Mouse (Mus musculus) testis, adult 2 months (tissue): ENCODE measurements around the gene Lrrc47. TPM values are rescaled to one million over a fixed set of nuclear protein-coding genes. Genes with fewer than 3 reads are reported as not detected.

Source experiments
- H3K27ac ChIP-seq: fragments of 200-500 bp; 2 replicates; pipeline ENCODE4 v1.5.1; 2012; ENCODE audit warnings: low read depth, low read length; ENCODE audit not compliant: control insufficient read depth, insufficient read depth
- H3K27me3 ChIP-seq: fragments of 200-500 bp; 2 replicates; pipeline ENCODE4 v1.6.1; 2012; ENCODE audit warnings: mild to moderate bottlenecking, low read length, moderate library complexity; ENCODE audit not compliant: control insufficient read depth, insufficient read depth
- H3K36me3 ChIP-seq: fragments of 200-500 bp; 2 replicates; pipeline ENCODE4 v1.6.1; 2012; ENCODE audit warnings: mild to moderate bottlenecking, low read length; ENCODE audit not compliant: control insufficient read depth, insufficient read depth
- H3K4me1 ChIP-seq: fragments of 200-500 bp; 2 replicates; pipeline ENCODE4 v1.6.1; 2012; ENCODE audit warnings: low read length; ENCODE audit not compliant: control insufficient read depth, insufficient read depth
- H3K4me3 ChIP-seq: fragments of 200-500 bp; 2 replicates; pipeline ENCODE4 v1.5.1; 2012; ENCODE audit warnings: low read depth, mild to moderate bottlenecking, low read length, moderate library complexity, mixed read lengths; ENCODE audit not compliant: control insufficient read depth
- CTCF ChIP-seq: fragments of 200-500 bp; IDR thresholded peaks from 2 replicates; pipeline ENCODE4 v1.5.1; 2012; ENCODE audit warnings: low read depth, mild to moderate bottlenecking, inconsistent platforms, low read length, moderate library complexity; ENCODE audit not compliant: control insufficient read depth, insufficient read depth, insufficient replicate concordance
- POLR2A ChIP-seq: fragments of 200-500 bp; IDR thresholded peaks from 2 replicates; pipeline ENCODE4 v1.6.1; 2012; ENCODE audit warnings: low read depth, mild to moderate bottlenecking, inconsistent platforms, low read length, moderate library complexity; ENCODE audit not compliant: control insufficient read depth
- polyA plus RNA-seq: library from polyadenylated mRNA; depleted of rRNA; stranded (reverse); fragments of >200 nt; gene quantifications from 2 replicates; pipeline ENCODE4 v1.2.3, GENCODE M21; 2012

Gene Lrrc47
- polyA plus RNA-seq, 1 experiment = 58.8 TPM

- peak overlapping the region; percentile 86 for H3K27ac ChIP-seq
- peaks cover 12% of the 10 kb centered on the region for H3K4me1 ChIP-seq
- no peak for TF ChIP-seq POLR2A
- TF ChIP-seq CTCF = no peak
- no peaks in the 10 kb centered on the region; the same call in 1 of the 2 replicates for H3K36me3 ChIP-seq
- H3K4me3 ChIP-seq = no peak overlapping the region; the same call in 1 of the 2 replicates
- H3K27me3 ChIP-seq = no peaks in the 10 kb centered on the region
These were observed 12.4 kb downstream of the Lrrc47 start for GRCm38 (mm10) chr4:154023754-154024601.

- H3K27ac ChIP-seq = peak overlapping the region; percentile 86
These were observed 13.4 kb downstream of the Lrrc47 start for GRCm38 (mm10) chr4:154024729-154025521.

GRCm38 (mm10) chr4:154025641-154026440, 14.3 kb downstream of the Lrrc47 start, which contains the start of gene Smim1:
TSS of gene Smim1 (minus strand) at chr4:154026230.
- peaks cover 12% of the 10 kb centered on the region for H3K4me1 ChIP-seq
- 0 out of 2 replicates have a peak, but pooled peaks have one; percentile 19 for TF ChIP-seq POLR2A
- TF ChIP-seq CTCF = peak; percentile 36; the same call in 1 of the 2 replicates
- H3K4me3 ChIP-seq = peak within 1 kb of the TSS; percentile 87
- H3K27me3 ChIP-seq = no peaks in the 10 kb centered on the region
- H3K36me3 ChIP-seq = no peaks in the 10 kb centered on the region; the same call in 1 of the 2 replicates
- H3K27ac ChIP-seq = peak within 1 kb of the TSS; percentile 86

More at GRCm38 (mm10) chr4:154024729-154025521, 13.4 kb downstream of the Lrrc47 start:
- no peaks in the 10 kb centered on the region; the same call in 1 of the 2 replicates for H3K36me3 ChIP-seq
- H3K27me3 ChIP-seq = no peaks in the 10 kb centered on the region
- H3K4me1 ChIP-seq = peaks cover 12% of the 10 kb centered on the region
- TF ChIP-seq POLR2A (peak; percentile 40), CTCF (no peak)
- H3K4me3 ChIP-seq = peak overlapping the region; percentile 87

- Histone ChIP-seq H3K36me3 (no peaks in the 10 kb centered on the region), H3K27ac (no peak overlapping the region), H3K27me3 (no peaks in the 10 kb centered on the region), H3K4me3 (no peak overlapping the region), H3K4me1 (peaks cover 12% of the 10 kb centered on the region)
- TF ChIP-seq CTCF (no peak), POLR2A (no peak)
These were observed 14.9 kb downstream of the Lrrc47 start for GRCm38 (mm10) chr4:154026441-154026761.

- H3K27me3 ChIP-seq = no peaks in the 10 kb centered on the region
- H3K4me1 ChIP-seq = peaks cover 12% of the 10 kb centered on the region
- H3K27ac ChIP-seq = no peak overlapping the region
- no peaks in the 10 kb centered on the region for H3K36me3 ChIP-seq
- TF ChIP-seq POLR2A (no peak), CTCF (no peak)
- H3K4me3 ChIP-seq = no peak overlapping the region
These were observed 16.5 kb downstream of the Lrrc47 start for GRCm38 (mm10) chr4:154028066-154028465.

- TF ChIP-seq CTCF (no peak), POLR2A (no peak)
- H3K36me3 ChIP-seq = no peaks in the 10 kb centered on the region
- peaks cover 9% of the 10 kb centered on the region for H3K4me1 ChIP-seq
- H3K27ac ChIP-seq = no peak overlapping the region
- H3K4me3 ChIP-seq = no peak overlapping the region
- H3K27me3 ChIP-seq = no peaks in the 10 kb centered on the region
These were observed 17.1 kb downstream of the Lrrc47 start for GRCm38 (mm10) chr4:154028646-154029045.

GRCm38 (mm10) chr4:154037123-154037522, 25.6 kb downstream of the Lrrc47 start:
- no peaks in the 10 kb centered on the region for H3K4me1 ChIP-seq
- no peak overlapping the region for H3K4me3 ChIP-seq
- TF ChIP-seq POLR2A = no peak
- TF ChIP-seq CTCF = no peak
- no peaks in the 10 kb centered on the region for H3K27me3 ChIP-seq
- no peak overlapping the region for H3K27ac ChIP-seq
- no peaks in the 10 kb centered on the region for H3K36me3 ChIP-seq
